Mouse (Mus musculus) thymus, adult 2 months (tissue): ENCODE data around the gene Sgcd.

Experiments
- CTCF ChIP-seq: fragments of 200-500 bp; IDR thresholded peaks from 2 replicates; pipeline ENCODE4 v1.5.1; 2012; ENCODE audit warnings: mild to moderate bottlenecking, control low read depth, low read length, moderate library complexity, borderline replicate concordance; ENCODE audit not compliant: control insufficient read depth, poor library complexity, insufficient read depth; ENCODE audit errors: extremely low read depth
- POLR2A ChIP-seq: fragments of 200-500 bp; IDR thresholded peaks from 2 replicates; pipeline ENCODE4 v1.6.1; 2012; ENCODE audit warnings: mild to moderate bottlenecking, low read length, control low read depth, moderate library complexity; ENCODE audit not compliant: control insufficient read depth, poor library complexity, insufficient read depth; ENCODE audit errors: extremely low read depth

GRCm38 (mm10) chr11:46912656-46913237, 1076.0 kb downstream of the Sgcd start:
- no peak for TF ChIP-seq POLR2A
- no peak for TF ChIP-seq CTCF
